Mouse (Mus musculus): ENCODE data around the gene Dnajc14. TPM values are rescaled to one million over a fixed set of nuclear protein-coding genes. Genes with fewer than 3 reads are reported as not detected.

Dnajc14 gene
- total and polyA plus RNA-seq, 3 experiments: 27.7 to 36.7 TPM; not detected in 1

GRCm38 (mm10) chr10:128807018-128807417 lies 3.2 kb downstream of the Dnajc14 start:
- peaks cover 5 to 12% of the 10 kb centered on the region in 2 experiments; a peak in 3 of 4 replicates for H3K4me1 ChIP-seq (ENCODE audit: control insufficient read depth in 1 of 2, insufficient read depth in 2 of 2, low read length in 2 of 2)

GRCm38 (mm10) chr10:128817033-128817432 lies 13.2 kb downstream of the Dnajc14 start, which contains the start of gene Sarnp:
Gene Sarnp, plus strand, starts transcription at chr10:128817333.
- H3K4me1 ChIP-seq (ENCODE audit: control insufficient read depth in 1 of 2, insufficient read depth in 2 of 2, low read length in 2 of 2): peaks cover 0 to 5% of the 10 kb centered on the region in 2 experiments; a peak in 1 of 4 replicates
- no peak within 1 kb of the TSS for H3K4me3 ChIP-seq (ENCODE audit: control insufficient read depth in 1 of 2, insufficient read depth in 1 of 2, low read depth in 2 of 2, low read length in 2 of 2)
- no peak within 1 kb of the TSS for H3K9ac ChIP-seq (ENCODE audit: control insufficient read depth, low read depth, low read length, poor library complexity, severe bottlenecking)
- no peak within 1 kb of the TSS for H3K27ac ChIP-seq (ENCODE audit: control insufficient read depth, low read depth, low read length)
- peaks cover 14% of the 10 kb centered on the region for H3K79me2 ChIP-seq (ENCODE audit: control insufficient read depth, insufficient read depth, low read length, poor library complexity)
- H3K27me3 ChIP-seq (ENCODE audit: control insufficient read depth in 1 of 2, insufficient read depth in 2 of 2, low read length in 2 of 2): no peaks in the 10 kb centered on the region
- DNase-seq (ENCODE audit: low read depth, low spot score): no peak
- peaks cover 11 to 26% of the 10 kb centered on the region in 2 experiments for H3K36me3 ChIP-seq (ENCODE audit: control insufficient read depth in 1 of 2, insufficient read depth in 2 of 2, low read length in 2 of 2)
- H3K9me3 ChIP-seq (replicated peaks; ENCODE audit: insufficient read depth, low read length): no peaks in the 10 kb centered on the region
- TF ChIP-seq POLR2AphosphoS2 (IDR thresholded peaks at IDR 0.05; ENCODE audit: low read length): no peak
- no peak for TF ChIP-seq ZC3H11A (IDR thresholded peaks at IDR 0.05; ENCODE audit: low read depth, low read length)
- TF ChIP-seq ZKSCAN1 (IDR thresholded peaks at IDR 0.05; ENCODE audit: low read depth, low read length): no peak
- TF ChIP-seq TAL1 (IDR thresholded peaks at IDR 0.05; ENCODE audit: low read length): no peak
- no peak for TF ChIP-seq JUND (IDR thresholded peaks at IDR 0.05; ENCODE audit: low read depth, low read length)
- TF ChIP-seq KAT2A (conservative IDR thresholded peaks at IDR 0.05; ENCODE audit: low read depth, low read length): no peak
- TF ChIP-seq CHD2 (IDR thresholded peaks at IDR 0.05; ENCODE audit: low read length): no peak
- no peak for TF ChIP-seq USF1 (IDR thresholded peaks at IDR 0.05; ENCODE audit: low read depth, low read length)
- TF ChIP-seq ZNF384 (IDR thresholded peaks at IDR 0.05; ENCODE audit: low read depth, low read length): no peak
- TF ChIP-seq MYB (IDR thresholded peaks at IDR 0.05; ENCODE audit: low read depth, low read length): no peak
- TF ChIP-seq POLR2AphosphoS5 (IDR thresholded peaks at IDR 0.05; ENCODE audit: borderline replicate concordance, low read depth, low read length): no peak
- no peak for TF ChIP-seq MEF2A (IDR thresholded peaks at IDR 0.05; ENCODE audit: extremely low read depth, insufficient replicate concordance, low read depth, low read length, poor library complexity, severe bottlenecking)
- TF ChIP-seq GATA1 (IDR thresholded peaks at IDR 0.05; ENCODE audit: low read depth, low read length): no peak
- TF ChIP-seq SMC3 (IDR thresholded peaks at IDR 0.05; ENCODE audit: low read depth, low read length): no peak
- no peak for TF ChIP-seq POLR2A (IDR thresholded peaks at IDR 0.05; ENCODE audit: control insufficient read depth in 1 of 2, insufficient read depth in 1 of 2, low read depth in 1 of 2, low read length in 2 of 2, poor library complexity in 1 of 2)
- TF ChIP-seq MXI1 (IDR thresholded peaks at IDR 0.05; ENCODE audit: low read depth, low read length): no peak
- TF ChIP-seq RCOR1 (IDR thresholded peaks at IDR 0.05; ENCODE audit: low read depth, low read length): no peak

More at GRCm38 (mm10) chr10:128807018-128807417, 3.2 kb downstream of the Dnajc14 start:
- H3K79me2 ChIP-seq (ENCODE audit: control insufficient read depth, insufficient read depth, low read length, poor library complexity): peaks cover 27% of the 10 kb centered on the region
- peak overlapping the region; percentile 69 to 86 for H3K4me3 ChIP-seq (ENCODE audit: control insufficient read depth in 1 of 2, insufficient read depth in 1 of 2, low read depth in 2 of 2, low read length in 2 of 2)
- no peak for DNase-seq (ENCODE audit: low read depth, low spot score)
- H3K9ac ChIP-seq (ENCODE audit: control insufficient read depth, low read depth, low read length, poor library complexity, severe bottlenecking): peak overlapping the region; percentile 78
- H3K27ac ChIP-seq (ENCODE audit: control insufficient read depth, low read depth, low read length): no peak overlapping the region
- TF ChIP-seq BHLHE40 (IDR thresholded peaks at IDR 0.05; ENCODE audit: borderline replicate concordance, low read depth, low read length) (no peak), ZKSCAN1 (IDR thresholded peaks at IDR 0.05; ENCODE audit: low read depth, low read length) (no peak), E2F4 (IDR thresholded peaks at IDR 0.05; ENCODE audit: borderline replicate concordance, low read depth, low read length) (no peak), NRF1 (IDR thresholded peaks at IDR 0.05; ENCODE audit: insufficient read depth, low read depth, low read length, poor library complexity, severe bottlenecking) (no peak), HCFC1 (IDR thresholded peaks at IDR 0.05; ENCODE audit: low read depth, low read length) (no peak), GATA1 (IDR thresholded peaks at IDR 0.05; ENCODE audit: low read depth, low read length) (no peak), NELFE (IDR thresholded peaks at IDR 0.05; ENCODE audit: low read depth, low read length) (no peak), USF2 (IDR thresholded peaks at IDR 0.05; ENCODE audit: borderline replicate concordance in 1 of 2, insufficient read depth in 1 of 2, low read depth in 1 of 2, low read length in 2 of 2) (no peak), SMC3 (IDR thresholded peaks at IDR 0.05; ENCODE audit: low read depth, low read length) (no peak), ZMIZ1 (IDR thresholded peaks at IDR 0.05; ENCODE audit: low read depth, low read length) (no peak), POLR2AphosphoS5 (IDR thresholded peaks at IDR 0.05; ENCODE audit: borderline replicate concordance, low read depth, low read length) (no peak), CHD1 (IDR thresholded peaks at IDR 0.05; ENCODE audit: low read depth, low read length) (no peak), UBTF (IDR thresholded peaks at IDR 0.05; ENCODE audit: borderline replicate concordance, insufficient read depth, low read depth, low read length) (no peak), RCOR1 (IDR thresholded peaks at IDR 0.05; ENCODE audit: low read depth, low read length) (no peak), RAD21 (IDR thresholded peaks at IDR 0.05; ENCODE audit: low read depth, low read length) (no peak)
- no peaks in the 10 kb centered on the region for H3K9me3 ChIP-seq (replicated peaks; ENCODE audit: insufficient read depth, low read length)
- peaks cover 0 to 8% of the 10 kb centered on the region in 2 experiments; a peak in 2 of 4 replicates for H3K36me3 ChIP-seq (ENCODE audit: control insufficient read depth in 1 of 2, insufficient read depth in 2 of 2, low read length in 2 of 2)
- no peaks in the 10 kb centered on the region for H3K27me3 ChIP-seq (ENCODE audit: control insufficient read depth in 1 of 2, insufficient read depth in 2 of 2, low read length in 2 of 2)
